Mouse (Mus musculus) olfactory bulb, adult 2 months (tissue): ENCODE measurements around the gene Thumpd3. TPM values are rescaled to one million over a fixed set of nuclear protein-coding genes. Genes with fewer than 3 reads are reported as not detected.

Experiments used
- H3K27ac ChIP-seq: fragments of 200-500 bp; 2 replicates; pipeline ENCODE4 v1.5.1; 2012; ENCODE audit warnings: low read depth, low read length; ENCODE audit not compliant: insufficient read depth
- H3K4me1 ChIP-seq: fragments of 200-500 bp; 2 replicates; pipeline ENCODE4 v1.6.1; 2012; ENCODE audit warnings: low read length; ENCODE audit not compliant: control insufficient read depth, insufficient read depth
- H3K4me3 ChIP-seq: fragments of 200-500 bp; 2 replicates; pipeline ENCODE4 v1.5.1; 2012; ENCODE audit warnings: mild to moderate bottlenecking, low read depth, low read length, moderate library complexity; ENCODE audit not compliant: insufficient read depth
- CTCF ChIP-seq: fragments of 200-500 bp; IDR thresholded peaks from 2 replicates; pipeline ENCODE4 v1.5.1; 2012; ENCODE audit warnings: low read depth, mild to moderate bottlenecking, low read length, moderate library complexity; ENCODE audit not compliant: insufficient read depth
- POLR2A ChIP-seq: fragments of 200-500 bp; IDR thresholded peaks from 2 replicates; pipeline ENCODE4 v1.6.1; 2012; ENCODE audit warnings: mild to moderate bottlenecking, low read depth, low read length, moderate library complexity; ENCODE audit not compliant: insufficient read depth
- WGBS: fragments of 180-500 bp; shearing (Covaris S2); methylation state at CpG from one replicate; pipeline ENCODE4 v1.1.7; 2018; 5-methylcytosine and 5-hydroxymethylcytosine counted together
- polyA plus RNA-seq: library from polyadenylated mRNA; stranded (reverse); fragments of >200 nt; gene quantifications from 2 replicates; pipeline ENCODE4 v1.2.4, GENCODE M21; 2012; ENCODE audit warnings: low replicate concordance; ENCODE audit not compliant: missing spikeins, insufficient read depth, insufficient read length

The Thumpd3 gene
- polyA plus RNA-seq, 1 experiment: not detected

DNA sequence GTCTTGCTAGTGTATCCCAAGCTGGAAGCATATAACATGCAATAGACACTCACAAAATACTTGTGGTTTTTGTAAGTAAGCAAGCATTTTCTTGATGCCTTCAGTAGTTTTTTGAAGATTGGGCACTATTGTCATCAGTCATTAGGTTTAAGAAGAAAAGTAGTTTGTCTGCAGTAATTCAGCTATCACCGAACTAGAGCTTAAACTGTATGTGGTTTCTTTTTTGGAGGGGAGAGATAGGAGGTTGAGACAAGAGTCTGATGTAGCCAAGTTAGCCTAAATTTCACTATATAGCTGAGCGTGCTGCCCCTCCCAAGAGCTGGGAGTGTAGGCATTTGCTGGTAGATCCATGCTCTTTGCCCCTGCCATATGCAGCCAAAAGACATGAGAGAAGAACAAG, 2.3 kb downstream of the Thumpd3 start:
- Histone ChIP-seq H3K4me3 (no peak overlapping the region), H3K27ac (no peak overlapping the region), H3K4me1 (peaks cover 11% of the 10 kb centered on the region)
- 98% methylated on average over 2 of the region's 2 CpGs for WGBS
- TF ChIP-seq POLR2A (no peak), CTCF (no peak)

DNA sequence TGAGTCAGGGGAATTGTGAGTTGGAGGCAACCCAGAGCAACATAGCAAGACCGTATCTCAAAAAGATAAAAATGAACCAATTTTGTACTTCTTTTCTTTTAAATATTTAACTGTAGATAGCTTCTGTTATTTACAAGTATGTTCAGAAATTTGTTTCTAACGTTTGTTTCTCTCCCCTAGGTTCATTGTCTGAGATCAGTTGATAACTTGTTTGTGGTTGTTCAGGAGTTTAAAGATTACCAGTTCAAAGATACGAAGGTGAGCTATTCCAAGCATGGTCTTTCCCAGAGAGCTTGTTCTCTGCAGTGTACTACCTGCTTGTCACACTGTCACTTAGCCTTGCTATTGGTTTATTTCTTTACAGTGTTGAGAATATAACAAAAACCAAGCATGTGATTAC, 3.1 kb downstream of the Thumpd3 start:
- peaks cover 11% of the 10 kb centered on the region for H3K4me1 ChIP-seq
- no peak overlapping the region for H3K4me3 ChIP-seq
- WGBS: 91% methylated on average over 3 of the region's 3 CpGs
- TF ChIP-seq POLR2A (no peak), CTCF (no peak)
- H3K27ac ChIP-seq: no peak overlapping the region

DNA sequence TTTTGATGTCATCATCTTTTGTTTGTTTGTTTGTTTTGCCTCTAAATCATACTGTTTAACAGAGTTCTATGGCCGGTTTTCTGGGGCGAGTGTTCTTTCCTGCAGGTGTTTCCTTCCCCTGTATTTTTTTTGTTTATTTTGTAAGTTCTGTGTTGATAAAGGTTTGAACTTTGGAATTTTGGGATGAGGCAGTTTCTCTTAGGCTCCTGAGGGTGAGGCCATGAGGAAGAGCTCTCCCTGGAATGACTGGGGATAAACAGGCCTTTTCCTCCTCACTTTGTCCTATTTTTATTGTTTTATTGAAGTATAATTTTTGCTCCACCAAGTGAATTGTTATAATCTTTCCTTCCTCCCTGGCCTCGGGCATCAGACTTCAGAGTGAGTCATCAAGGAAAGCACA, 6.9 kb downstream of the Thumpd3 start:
- Histone ChIP-seq H3K4me1 (no peaks in the 10 kb centered on the region), H3K27ac (no peak overlapping the region), H3K4me3 (no peak overlapping the region)
- no peak for TF ChIP-seq POLR2A
- TF ChIP-seq CTCF: no peak
- 71% methylated on average over 3 of the region's 3 CpGs for WGBS

DNA sequence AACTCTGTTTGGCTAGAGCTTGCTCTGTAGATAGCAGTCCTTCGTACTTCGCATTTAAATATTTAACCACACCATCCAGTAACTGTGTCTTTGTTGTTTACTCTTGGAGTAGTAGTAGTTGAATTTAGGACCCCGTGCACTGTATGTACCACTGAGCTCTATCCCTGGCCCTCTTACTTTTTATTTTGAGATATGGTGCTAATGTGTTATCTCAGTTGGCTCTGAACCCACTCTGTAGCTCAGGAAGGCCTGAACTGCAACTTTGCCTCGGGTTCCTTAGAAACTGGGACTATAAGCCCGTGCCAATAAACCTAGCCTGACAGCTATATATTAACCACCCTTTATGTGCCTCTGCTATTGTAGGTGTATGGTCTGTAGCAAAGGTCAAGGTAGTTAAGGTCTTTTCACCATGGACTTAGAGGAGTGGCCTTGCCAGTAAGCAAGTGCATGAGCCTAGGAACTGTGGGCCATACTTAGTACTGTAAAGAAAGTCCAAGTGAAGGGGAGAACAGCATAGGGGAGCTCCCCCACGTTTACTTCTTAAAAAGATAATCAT, 8.6 kb downstream of the Thumpd3 start:
- no peaks in the 10 kb centered on the region for H3K4me1 ChIP-seq
- no peak overlapping the region for H3K27ac ChIP-seq
- no peak overlapping the region for H3K4me3 ChIP-seq
- TF ChIP-seq CTCF: no peak
- TF ChIP-seq POLR2A: no peak
- 89% methylated on average over 6 of the region's 6 CpGs for WGBS

DNA sequence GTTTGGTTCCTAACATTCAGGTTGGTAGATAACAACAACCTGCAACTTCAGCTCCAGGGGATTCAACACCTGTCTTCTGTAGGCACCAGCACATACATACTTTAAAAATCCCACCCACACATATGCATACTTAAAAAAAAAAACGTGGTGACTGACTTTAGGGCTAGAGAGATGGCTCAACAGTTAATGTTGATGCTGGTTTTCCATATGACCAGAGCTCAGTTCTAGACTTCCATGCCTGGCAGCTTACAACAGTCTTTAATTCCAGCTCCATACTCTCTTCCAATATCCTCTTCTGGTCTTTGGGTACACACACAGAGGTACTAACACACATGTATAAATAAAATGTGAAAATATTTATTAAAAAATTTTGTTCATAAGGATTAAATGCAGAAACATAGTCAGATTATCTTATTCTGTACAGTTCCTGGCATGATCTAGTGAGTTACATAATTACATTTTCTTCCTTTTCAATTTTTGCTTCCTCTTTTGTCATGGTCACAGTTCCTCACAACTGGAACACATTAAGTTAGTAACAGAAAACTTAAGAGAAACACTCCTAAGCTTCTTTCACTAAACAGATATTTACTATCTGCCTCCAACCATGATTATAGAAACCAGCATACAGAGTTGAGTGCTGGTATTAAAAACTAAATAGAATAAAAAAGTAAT, 15.0 kb downstream of the Thumpd3 start:
- Histone ChIP-seq H3K27ac (no peak overlapping the region), H3K4me1 (no peaks in the 10 kb centered on the region), H3K4me3 (no peak overlapping the region)
- no peak for TF ChIP-seq POLR2A
- TF ChIP-seq CTCF: no peak
- 76% methylated on average over 1 of the region's 1 CpGs for WGBS

DNA sequence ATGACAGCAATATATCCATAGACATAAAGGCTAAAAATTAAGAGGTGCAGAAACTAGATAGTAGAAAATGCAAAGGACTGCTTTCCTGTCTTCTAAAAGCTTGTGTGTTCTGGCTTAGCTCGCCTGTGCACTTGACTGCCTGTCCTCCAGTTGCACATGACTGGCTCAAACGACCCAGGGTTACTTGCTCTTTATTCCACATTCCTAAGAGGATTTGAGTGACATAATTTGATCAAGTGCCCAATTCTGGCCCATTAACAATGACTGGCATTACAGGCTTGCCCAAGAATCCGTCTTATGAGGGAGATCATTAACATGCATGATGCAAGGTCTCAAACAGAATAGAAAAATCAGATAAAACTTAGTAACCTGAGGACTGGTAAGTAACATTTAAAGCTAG, 16.2 kb downstream of the Thumpd3 start:
- Histone ChIP-seq H3K27ac (no peak overlapping the region), H3K4me3 (no peak overlapping the region), H3K4me1 (no peaks in the 10 kb centered on the region)
- TF ChIP-seq CTCF: no peak
- no peak for TF ChIP-seq POLR2A
- 26% methylated on average over 3 of the region's 3 CpGs for WGBS

DNA sequence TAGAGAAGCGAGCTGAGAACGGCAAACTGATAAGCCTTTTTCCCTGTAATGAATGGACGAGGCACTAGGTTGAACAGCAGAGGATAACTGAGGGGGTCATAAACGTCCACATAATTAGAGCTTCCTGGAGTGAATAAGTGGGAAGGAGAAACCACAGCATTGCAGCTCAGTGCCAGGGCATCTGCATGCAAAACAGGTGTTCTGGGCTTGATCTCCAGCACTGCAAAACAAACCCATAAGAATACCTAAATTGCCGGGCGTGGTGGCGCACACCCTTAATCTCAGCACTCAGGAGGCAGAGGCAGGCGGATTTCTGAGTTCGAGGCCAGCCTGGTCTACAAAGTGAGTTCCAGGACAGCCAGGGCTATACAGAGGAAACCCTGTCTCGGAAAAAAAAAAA, 17.3 kb downstream of the Thumpd3 start:
- Histone ChIP-seq H3K4me3 (no peak overlapping the region), H3K4me1 (no peaks in the 10 kb centered on the region), H3K27ac (no peak overlapping the region)
- TF ChIP-seq POLR2A: no peak
- TF ChIP-seq CTCF: no peak
- WGBS: 83% methylated on average over 10 of the region's 10 CpGs

DNA sequence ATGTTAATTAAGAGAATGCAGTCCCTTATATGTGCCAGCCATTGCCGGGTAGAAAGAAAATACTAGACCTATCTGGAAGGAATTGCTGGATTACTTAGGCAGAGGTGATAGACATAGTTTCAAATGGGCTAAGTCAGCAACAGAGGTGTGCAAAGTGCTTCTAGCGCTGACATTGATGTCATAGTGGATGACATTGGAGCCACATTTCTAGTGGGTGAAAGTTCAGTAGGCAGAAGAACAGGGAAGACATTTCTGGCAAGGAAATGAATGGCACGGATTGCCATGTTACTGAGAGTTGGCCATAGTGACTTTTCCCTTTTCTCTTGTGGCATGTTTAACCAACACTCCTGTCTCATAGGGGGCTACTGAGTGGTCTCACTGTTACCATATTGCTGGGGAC, 19.2 kb downstream of the Thumpd3 start:
- TF ChIP-seq CTCF (no peak), POLR2A (no peak)
- 87% methylated on average over 3 of the region's 3 CpGs for WGBS
- Histone ChIP-seq H3K27ac (no peak overlapping the region), H3K4me1 (no peaks in the 10 kb centered on the region), H3K4me3 (no peak overlapping the region)

DNA sequence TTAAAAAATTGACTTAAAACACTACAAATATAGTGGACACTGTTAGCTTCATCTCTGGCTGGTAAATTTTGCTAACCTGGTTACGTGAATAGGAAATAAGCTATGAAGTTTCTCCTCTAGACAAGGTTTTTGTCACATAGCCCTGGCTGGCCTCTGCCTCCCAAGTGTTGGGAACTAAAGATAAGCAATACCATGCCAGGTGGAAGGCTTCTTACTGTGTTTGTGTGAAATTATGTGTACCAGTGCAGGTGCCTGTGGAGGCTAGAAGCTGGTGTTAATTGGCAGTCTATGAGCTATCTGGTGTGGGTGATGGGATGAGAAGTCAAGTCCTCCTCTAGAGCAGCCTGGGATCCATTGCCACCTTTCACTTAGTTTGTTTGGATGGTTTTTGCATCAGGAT, 23.1 kb downstream of the Thumpd3 start:
- 97% methylated on average over 1 of the region's 1 CpGs for WGBS

DNA sequence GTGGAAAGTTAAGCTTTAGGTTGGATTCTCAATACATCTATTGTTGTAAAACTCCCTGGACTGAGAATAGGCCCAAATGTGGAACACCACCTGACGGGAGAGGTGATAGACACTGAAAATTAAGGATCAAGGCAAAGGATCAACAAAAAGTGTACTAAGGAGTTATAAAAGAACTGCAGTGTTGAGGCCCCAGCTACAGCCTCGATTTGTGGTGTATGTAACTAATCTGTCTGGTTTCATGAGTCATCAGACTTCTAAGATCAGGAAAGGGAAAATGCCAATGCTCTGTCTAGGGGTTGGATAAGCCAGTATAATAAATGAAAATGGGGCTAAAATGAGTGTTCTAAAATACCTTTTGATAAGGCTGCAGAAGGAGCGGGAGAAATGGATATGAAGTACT, 29.2 kb downstream of the Thumpd3 start:
- 18% methylated on average over 3 of the region's 3 CpGs for WGBS
- H3K27ac ChIP-seq: no peak overlapping the region
- H3K4me1 ChIP-seq: peaks cover 5% of the 10 kb centered on the region
- H3K4me3 ChIP-seq: no peak overlapping the region
- TF ChIP-seq CTCF (no peak), POLR2A (no peak)

More for the DNA sequence above, 23.1 kb downstream of the Thumpd3 start:
- TF ChIP-seq POLR2A (no peak), CTCF (no peak)
- no peak overlapping the region for H3K4me3 ChIP-seq
- no peaks in the 10 kb centered on the region for H3K4me1 ChIP-seq
- H3K27ac ChIP-seq: no peak overlapping the region
